Mouse (Mus musculus): Measurements from ENCODE around the gene Dpf3.

Gene Dpf3

GRCm38 (mm10) chr12:83330056-83330455 lies 157.5 kb downstream of the Dpf3 start:
- DNase-seq: no peak

- DNase-seq: no peak
These were observed 158.6 kb downstream of the Dpf3 start for GRCm38 (mm10) chr12:83328899-83329298.

- DNase-seq: no peak
These were observed 159.0 kb downstream of the Dpf3 start for GRCm38 (mm10) chr12:83328491-83328890.

GRCm38 (mm10) chr12:83327451-83327850 lies 160.1 kb downstream of the Dpf3 start:
- DNase-seq: no peak

GRCm38 (mm10) chr12:83320725-83321124 lies 166.8 kb downstream of the Dpf3 start:
- DNase-seq: no peak

GRCm38 (mm10) chr12:83317646-83318443 lies 169.7 kb downstream of the Dpf3 start:
- DNase-seq: no peak

GRCm38 (mm10) chr12:83314666-83315065 lies 172.8 kb downstream of the Dpf3 start:
- DNase-seq: no peak

GRCm38 (mm10) chr12:83312818-83313217 lies 174.7 kb downstream of the Dpf3 start:
- no peak for DNase-seq

- no peak for DNase-seq
These were observed 176.9 kb downstream of the Dpf3 start for GRCm38 (mm10) chr12:83310567-83310966.

- DNase-seq: no peak
These were observed 178.3 kb downstream of the Dpf3 start for GRCm38 (mm10) chr12:83309031-83309804.

GRCm38 (mm10) chr12:83308627-83309026 lies 178.9 kb downstream of the Dpf3 start:
- no peak for DNase-seq

GRCm38 (mm10) chr12:83303221-83303620 lies 184.3 kb downstream of the Dpf3 start:
- no peak for DNase-seq

- DNase-seq: no peak
These were observed 185.0 kb downstream of the Dpf3 start for GRCm38 (mm10) chr12:83302320-83303153.

- DNase-seq: no peak
These were observed 185.7 kb downstream of the Dpf3 start for GRCm38 (mm10) chr12:83301616-83302319.

- DNase-seq: no peak
These were observed 189.2 kb downstream of the Dpf3 start for GRCm38 (mm10) chr12:83298358-83298757.

GRCm38 (mm10) chr12:83295031-83295430 lies 192.5 kb downstream of the Dpf3 start:
- DNase-seq: no peak

- DNase-seq: no peak
These were observed 195.6 kb downstream of the Dpf3 start for GRCm38 (mm10) chr12:83291915-83292314.

GRCm38 (mm10) chr12:83286496-83287492 lies 200.7 kb downstream of the Dpf3 start:
- DNase-seq: no peak

- DNase-seq: no peak
These were observed 203.8 kb downstream of the Dpf3 start for GRCm38 (mm10) chr12:83283591-83284320.
